Mouse (Mus musculus) olfactory bulb, adult 2 months (tissue): ENCODE measurements around the gene St6galnac4.

Experiments used
- CTCF ChIP-seq: fragments of 200-500 bp; IDR thresholded peaks from 2 replicates; pipeline ENCODE4 v1.5.1; 2012; ENCODE audit warnings: low read depth, mild to moderate bottlenecking, low read length, moderate library complexity; ENCODE audit not compliant: insufficient read depth
- POLR2A ChIP-seq: fragments of 200-500 bp; IDR thresholded peaks from 2 replicates; pipeline ENCODE4 v1.6.1; 2012; ENCODE audit warnings: mild to moderate bottlenecking, low read depth, low read length, moderate library complexity; ENCODE audit not compliant: insufficient read depth

DNA sequence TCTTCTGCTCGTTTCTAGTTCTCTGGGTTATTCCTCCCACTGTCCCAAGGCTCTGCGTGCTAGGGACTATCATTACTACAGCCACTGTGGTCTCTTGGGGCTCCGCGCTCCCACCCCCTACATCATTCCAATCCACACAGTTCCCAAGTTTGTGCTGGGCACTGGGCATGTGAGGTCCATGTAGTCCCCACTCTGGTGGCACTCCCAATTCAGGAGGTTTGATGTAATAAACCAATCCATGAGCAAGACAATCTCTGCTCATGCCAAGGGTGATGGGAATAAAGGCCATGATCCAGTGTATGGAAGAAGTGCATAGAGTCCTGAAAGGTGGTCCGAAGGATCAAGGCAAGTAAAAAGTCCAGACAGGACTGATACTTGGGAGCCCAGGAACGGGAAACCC lies 12.4 kb upstream of the St6galnac4 start, which contains the start of gene Pip5kl1:
- TF ChIP-seq CTCF, result no peak; the same call in 1 of the 2 replicates
- no peak for TF ChIP-seq POLR2A
